ENCODE assay signal across 12 mouse cellular contexts in genomic region chr5:35687098-35687497, GRCm38 (mm10). TPM values are rescaled to one million over a fixed set of nuclear protein-coding genes. Genes with fewer than 3 reads are reported as not detected.
DNase-seq lines count a peak whose midpoint lies in the region; ATAC-seq and TF ChIP-seq lines count a peak whose summit lies in the region.
"Had no signal": no experiment of that assay in that cellular context is flagged by ENCODE, and none has a peak within 500 bp of the region (broad histone marks: within the 10 kb centered on the region; RNA-seq: fewer than 3 reads in every experiment).

No protein-coding gene starts in this region.

- H3K9me3 ChIP-seq in heart, embryonic 10.5 days, result no peaks in the 10 kb centered on the region
- H3K9me3 ChIP-seq in liver, postnatal 0 days (ENCODE audit: low read length), result no peaks in the 10 kb centered on the region
- no peaks in the 10 kb centered on the region for H3K9me3 ChIP-seq in liver, embryonic 11.5 days (ENCODE audit: control insufficient read depth, low read length)
- no peaks in the 10 kb centered on the region for H3K9me3 ChIP-seq in limb, embryonic 13.5 days

- peaks cover 13% of the 10 kb centered on the region; the same call in 1 of the 2 replicates for H3K27me3 ChIP-seq in heart, embryonic 10.5 days (ENCODE audit: insufficient read depth, poor library complexity, severe bottlenecking)
- no peaks in the 10 kb centered on the region for H3K27me3 ChIP-seq in liver, postnatal 0 days (ENCODE audit: insufficient read depth, low read length)
- no peaks in the 10 kb centered on the region for H3K27me3 ChIP-seq in liver, embryonic 11.5 days (replicated peaks; ENCODE audit: control insufficient read depth, insufficient read depth, low read length)
- H3K27me3 ChIP-seq in limb, embryonic 13.5 days, result no peaks in the 10 kb centered on the region

- H3K9ac ChIP-seq in liver, postnatal 0 days (replicated peaks), result no peak overlapping the region
- H3K9ac ChIP-seq in liver, embryonic 11.5 days (ENCODE audit: low read depth, low read length), result no peak overlapping the region
- no peak overlapping the region for H3K9ac ChIP-seq in limb, embryonic 13.5 days

- H3K36me3 ChIP-seq in heart, embryonic 10.5 days, result no peaks in the 10 kb centered on the region
- no peaks in the 10 kb centered on the region for H3K36me3 ChIP-seq in liver, postnatal 0 days (replicated peaks; ENCODE audit: insufficient read depth, low read length)
- no peaks in the 10 kb centered on the region for H3K36me3 ChIP-seq in liver, embryonic 11.5 days (ENCODE audit: control insufficient read depth, insufficient read depth, low read length)
- no peaks in the 10 kb centered on the region for H3K36me3 ChIP-seq in limb, embryonic 13.5 days

- no peak for DNase-seq in heart, embryonic 10.5 days (ENCODE audit: low spot score)
- no peak for DNase-seq in heart, adult 18-20 months
- peak; percentile 16 for DNase-seq in liver, postnatal 0 days
- no peak for DNase-seq in liver, embryonic 11.5 days (ENCODE audit: low spot score)
- no peak for DNase-seq in layer of hippocampus, postnatal 36 days
- DNase-seq in cerebellum, postnatal 14 days, result no peak
- DNase-seq: cerebellum, postnatal 25 days; gastrocnemius, postnatal 14 days had no signal

- H3K27ac ChIP-seq in heart, embryonic 10.5 days, result peak overlapping the region; percentile 77
- no peak overlapping the region for H3K27ac ChIP-seq in liver, postnatal 0 days (ENCODE audit: low read depth)
- H3K27ac ChIP-seq in liver, embryonic 11.5 days (ENCODE audit: low read depth, low read length), result no peak overlapping the region
- peak overlapping the region; percentile 93 for H3K27ac ChIP-seq in brown adipose tissue, adult 24 weeks (replicated peaks; ENCODE audit: low read depth, low read length)
- peak overlapping the region; percentile 48; the same call in 1 of the 2 replicates for H3K27ac ChIP-seq in limb, embryonic 13.5 days

- TF ChIP-seq EP300 in liver, postnatal 0 days (IDR thresholded peaks at IDR 0.05; ENCODE audit: low read depth), result no peak

- H3K4me3 ChIP-seq in heart, embryonic 10.5 days, result no peak overlapping the region
- H3K4me3 ChIP-seq in liver, postnatal 0 days (ENCODE audit: low read depth, low read length), result no peak overlapping the region
- H3K4me3 ChIP-seq in liver, embryonic 11.5 days (ENCODE audit: low read depth, low read length), result no peak overlapping the region
- H3K4me3 ChIP-seq in brown adipose tissue, adult 24 weeks (ENCODE audit: insufficient read depth, low read depth, low read length), result no peak overlapping the region
- H3K4me3 ChIP-seq in limb, embryonic 13.5 days, result no peak overlapping the region

- no peak for TF ChIP-seq CTCF in liver, postnatal 0 days (IDR thresholded peaks at IDR 0.05; ENCODE audit: low read depth)

- H3K4me2 ChIP-seq in liver, postnatal 0 days (ENCODE audit: low read depth, low read length), result no peak overlapping the region
- no peak overlapping the region for H3K4me2 ChIP-seq in liver, embryonic 11.5 days
- no peak overlapping the region for H3K4me2 ChIP-seq in limb, embryonic 13.5 days (replicated peaks)
- H3K4me2 ChIP-seq: midbrain, embryonic 11.5 days had no signal

- ATAC-seq in liver, postnatal 0 days, result no peak; the same call in 1 of the 2 replicates
- no peak for ATAC-seq in liver, embryonic 11.5 days (replicated peaks; ENCODE audit: low FRiP score)
- peak; percentile 85 for ATAC-seq in limb, embryonic 13.5 days (ENCODE audit: low FRiP score, low read depth)
- ATAC-seq: CD4-positive, CD25-positive, alpha-beta regulatory T cell, adult 4 months had no signal

- 39% methylated on average over 5 of the region's 5 CpGs for WGBS in heart, embryonic 10.5 days
- 31% methylated on average over 5 of the region's 5 CpGs for WGBS in liver, postnatal 0 days (ENCODE audit: insufficient replicate concordance)
- 50% methylated on average over 5 of the region's 5 CpGs for WGBS in liver, embryonic 11.5 days
- WGBS in limb, embryonic 13.5 days, result 31% methylated on average over 5 of the region's 5 CpGs

- peaks cover 76% of the 10 kb centered on the region for H3K4me1 ChIP-seq in heart, embryonic 10.5 days
- no peaks in the 10 kb centered on the region for H3K4me1 ChIP-seq in liver, postnatal 0 days (ENCODE audit: insufficient read depth)
- 0 out of 2 replicates have a peak, but pooled peaks cover 2% of the 10 kb centered on the region for H3K4me1 ChIP-seq in liver, embryonic 11.5 days (replicated peaks; ENCODE audit: control insufficient read depth, insufficient read depth, low read length)
- H3K4me1 ChIP-seq in brown adipose tissue, adult 24 weeks (ENCODE audit: control insufficient read depth, insufficient read depth, insufficient read length, low read length), result peaks cover 28% of the 10 kb centered on the region
- peaks cover 49% of the 10 kb centered on the region for H3K4me1 ChIP-seq in limb, embryonic 13.5 days

RNA-seq across cellular contexts. Expression of gene Htra3, which starts 7.5 kb away (rescaled TPM):
- 4.6 and 7.2 TPM in 2 replicates for polyA plus RNA-seq in heart, embryonic 10.5 days (2016; fragmentation: Nextera tagmentation; extraction: Ambion mirVana)
- total RNA-seq in heart, adult 18-20 months (2021), result 10 to 100 TPM; 73.5 to 83.6 TPM
- polyA plus RNA-seq in liver, postnatal 0 days (2015; fragmentation: Nextera tagmentation; extraction: Ambion mirVana), result 2.3 and 2.6 TPM in 2 replicates
- 1.7 and 2.3 TPM in 2 replicates for polyA plus RNA-seq in liver, embryonic 11.5 days (2014; fragmentation: Nextera tagmentation; extraction: Ambion mirVana)
- 60.4 and 62.3 TPM in 2 replicates for polyA plus RNA-seq in brown adipose tissue, adult 24 weeks (2012; ENCODE audit: insufficient read depth, insufficient read length, missing spikeins)
- polyA plus RNA-seq in limb, embryonic 13.5 days (2015; fragmentation: Nextera tagmentation; extraction: Ambion mirVana), result 19.4 and 20.1 TPM in 2 replicates
- 1 to 10 TPM; 3.8 to 7.3 TPM for total RNA-seq in layer of hippocampus, postnatal 36 days (2021)
- polyA plus RNA-seq: CD4-positive, CD25-positive, alpha-beta regulatory T cell, adult 4 months had no signal

RNA-seq across cellular contexts. Expression of gene Sh3tc1, which starts 52.7 kb away (rescaled TPM):
- polyA plus RNA-seq in heart, embryonic 10.5 days (2016; fragmentation: Nextera tagmentation; extraction: Ambion mirVana), result 7.8 and 13.1 TPM in 2 replicates
- total RNA-seq in heart, adult 18-20 months (2021), result 10 to 100 TPM in 1 of 2 experiments, 1 to 10 TPM in 1; 8.2 to 10.3 TPM
- polyA plus RNA-seq in liver, postnatal 0 days (2015; fragmentation: Nextera tagmentation; extraction: Ambion mirVana), result 3.4 and 3.5 TPM in 2 replicates
- polyA plus RNA-seq in liver, embryonic 11.5 days (2014; fragmentation: Nextera tagmentation; extraction: Ambion mirVana), result 4.0 and 4.3 TPM in 2 replicates
- polyA plus RNA-seq in brown adipose tissue, adult 24 weeks (2012; ENCODE audit: insufficient read depth, insufficient read length, missing spikeins), result 16.6 and 17.9 TPM in 2 replicates
- 5.1 and 5.3 TPM in 2 replicates for polyA plus RNA-seq in limb, embryonic 13.5 days (2015; fragmentation: Nextera tagmentation; extraction: Ambion mirVana)
- 1 to 10 TPM; 1.6 to 2.7 TPM for total RNA-seq in layer of hippocampus, postnatal 36 days (2021)

Comparison
In these comparisons a context has a peak if more than half of its experiments do, and no peak if none do; other contexts are left out.
1. H3K27ac ChIP-seq: peak in heart, embryonic 10.5 days (single experiment), brown adipose tissue, adult 24 weeks (single experiment) and limb, embryonic 13.5 days (single experiment); none in liver, postnatal 0 days (single experiment) and liver, embryonic 11.5 days (single experiment).